In the genomic region with DNA sequence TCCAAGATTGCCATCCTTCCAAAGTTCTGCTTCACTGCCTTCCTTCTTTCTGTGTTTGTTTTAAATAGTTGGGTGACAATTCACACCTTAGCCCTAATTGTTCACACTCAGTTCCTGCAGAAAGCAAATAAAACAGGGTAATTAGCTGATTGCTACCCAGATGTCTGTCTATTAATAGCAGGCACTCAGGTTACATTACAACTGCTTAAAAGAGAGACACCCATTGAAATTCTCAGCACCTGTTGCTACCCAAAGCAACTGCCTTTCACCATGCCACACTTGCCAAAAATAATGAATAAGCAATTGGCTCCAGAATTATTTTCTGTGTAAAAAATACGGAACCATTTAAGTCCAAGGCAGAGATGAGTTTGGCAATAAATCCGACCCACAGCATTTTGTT, we compare ENCODE assay signal across 16 mouse cellular contexts.
"Had no signal": no experiment of that assay in that cellular context is flagged by ENCODE, and none has a peak within 500 bp of the region (broad histone marks: within the 10 kb centered on the region; RNA-seq: fewer than 3 reads in every experiment).

No protein-coding gene starts in this region.

- H3K4me1 ChIP-seq: limb, embryonic 12.5 days; liver, embryonic 13.5 days; lung, embryonic 15.5 days; megakaryocyte, embryonic 14.5 days; midbrain, embryonic 15.5 days; neural tube, embryonic 13.5 days had no signal

- H3K9me3 ChIP-seq: limb, embryonic 12.5 days; liver, embryonic 13.5 days; lung, embryonic 15.5 days; midbrain, embryonic 15.5 days; neural tube, embryonic 13.5 days had no signal

- H3K9ac ChIP-seq: limb, embryonic 12.5 days; liver, embryonic 13.5 days; liver, postnatal 0 days; lung, embryonic 15.5 days; midbrain, embryonic 15.5 days; neural tube, embryonic 13.5 days had no signal

- H3K4me3 ChIP-seq: layer of hippocampus, adult 2 months; limb, embryonic 12.5 days; liver, embryonic 13.5 days; lung, embryonic 15.5 days; megakaryocyte, embryonic 14.5 days; midbrain, embryonic 15.5 days; neural tube, embryonic 13.5 days had no signal

- DNase-seq: kidney, postnatal 10 days; kidney, postnatal 4 days; liver; liver, embryonic 13.5 days; liver, postnatal 0 days; lung, postnatal 14 days; retina, postnatal 1 day; thymus, postnatal 4 days had no signal

- H3K36me3 ChIP-seq: limb, embryonic 12.5 days; liver, embryonic 13.5 days; lung, embryonic 15.5 days; midbrain, embryonic 15.5 days; neural tube, embryonic 13.5 days had no signal

- H3K27ac ChIP-seq: layer of hippocampus, adult 2 months; limb, embryonic 12.5 days; liver, embryonic 13.5 days; lung, embryonic 15.5 days; macrophage; midbrain, embryonic 15.5 days; neural tube, embryonic 13.5 days had no signal

- H3K4me2 ChIP-seq: limb, embryonic 12.5 days; liver, embryonic 13.5 days; lung, embryonic 15.5 days; midbrain, embryonic 11.5 days; midbrain, embryonic 15.5 days; neural tube, embryonic 13.5 days had no signal

- H3K27me3 ChIP-seq: limb, embryonic 12.5 days; liver, embryonic 13.5 days; lung, embryonic 15.5 days; megakaryocyte, embryonic 14.5 days; midbrain, embryonic 15.5 days; neural tube, embryonic 13.5 days had no signal

- ATAC-seq: liver, postnatal 0 days; midbrain, embryonic 15.5 days had no signal
